Mouse (Mus musculus): ENCODE measurements at regions not wholly inside any gene's neighbourhood (a gene's known extent, or its start where the extent isn't known, plus 50 kb on each side); places are given as distances from the start of the nearest gene placed in this dataset.

DNA sequence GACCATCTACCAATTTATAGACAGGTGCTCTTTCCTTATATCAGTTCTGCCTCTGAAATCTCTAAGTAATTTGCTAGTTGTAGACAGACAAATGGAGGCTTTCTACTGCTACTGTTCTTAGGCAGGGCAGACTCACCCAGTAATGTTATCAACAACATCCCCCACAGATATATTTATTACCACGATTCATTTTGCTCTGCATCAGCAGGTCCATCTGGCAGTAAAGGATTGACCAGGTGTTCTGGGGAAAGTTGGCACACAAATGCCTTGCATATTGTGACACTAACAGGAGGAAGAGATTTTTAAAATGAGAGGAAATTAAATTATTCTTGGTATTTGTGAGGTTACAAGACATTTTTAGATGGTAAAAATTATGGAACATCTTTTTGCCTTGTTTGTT is 627.3 kb upstream of the Tmprss15 start:
- no peak for ATAC-seq (ENCODE audit: low FRiP score, low TSS enrichment)
- H3K27me3 ChIP-seq (ENCODE audit: control insufficient read depth, insufficient read depth, low read length), result no peaks in the 10 kb centered on the region
- H3K4me3 ChIP-seq (ENCODE audit: low read length), result no peak overlapping the region
- no peak overlapping the region for H3K27ac ChIP-seq (ENCODE audit: low read depth, low read length)
- H3K4me2 ChIP-seq (replicated peaks; ENCODE audit: low read depth, low read length), result no peak overlapping the region
- H3K9ac ChIP-seq (ENCODE audit: low read depth, low read length), result no peak overlapping the region
- H3K9me3 ChIP-seq (ENCODE audit: control insufficient read depth, low read length), result no peaks in the 10 kb centered on the region
- no peaks in the 10 kb centered on the region for H3K36me3 ChIP-seq (ENCODE audit: control insufficient read depth, insufficient read depth, low read length)
- H3K4me1 ChIP-seq (ENCODE audit: control insufficient read depth, insufficient read depth, low read length), result no peaks in the 10 kb centered on the region
- 87% methylated on average over 1 of the region's 1 CpGs for WGBS

DNA sequence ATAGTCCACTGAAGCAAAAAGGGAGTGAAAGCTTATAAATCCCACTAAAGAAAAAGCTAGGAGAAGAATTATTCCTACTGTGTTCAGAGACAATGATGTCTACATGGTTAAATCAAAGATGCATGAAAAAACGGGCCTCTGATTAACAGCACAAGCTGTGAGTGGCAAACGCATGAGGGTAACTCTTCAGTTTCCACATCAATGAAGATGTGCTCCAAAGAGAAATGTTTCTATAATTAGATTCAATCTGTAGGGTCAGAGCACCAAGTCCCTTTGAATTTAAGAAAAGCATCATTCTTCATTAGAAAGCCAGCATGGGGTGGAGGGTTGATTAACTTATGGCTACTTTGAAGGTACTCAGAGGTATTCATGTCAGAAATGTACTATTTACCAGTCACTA is 601.5 kb upstream of the Tmprss15 start:
- H3K9ac ChIP-seq (ENCODE audit: low read depth, low read length), result no peak overlapping the region
- 81% methylated on average over 2 of the region's 2 CpGs for WGBS
- no peaks in the 10 kb centered on the region for H3K4me1 ChIP-seq (ENCODE audit: control insufficient read depth, insufficient read depth, low read length)
- no peaks in the 10 kb centered on the region for H3K27me3 ChIP-seq (ENCODE audit: control insufficient read depth, insufficient read depth, low read length)
- H3K36me3 ChIP-seq (ENCODE audit: control insufficient read depth, insufficient read depth, low read length), result no peaks in the 10 kb centered on the region
- H3K9me3 ChIP-seq (ENCODE audit: control insufficient read depth, low read length), result no peaks in the 10 kb centered on the region
- H3K4me2 ChIP-seq (replicated peaks; ENCODE audit: low read depth, low read length), result no peak overlapping the region
- H3K27ac ChIP-seq (ENCODE audit: low read depth, low read length), result no peak overlapping the region
- no peak overlapping the region for H3K4me3 ChIP-seq (ENCODE audit: low read length)
- no peak for ATAC-seq (ENCODE audit: low FRiP score, low TSS enrichment)

DNA sequence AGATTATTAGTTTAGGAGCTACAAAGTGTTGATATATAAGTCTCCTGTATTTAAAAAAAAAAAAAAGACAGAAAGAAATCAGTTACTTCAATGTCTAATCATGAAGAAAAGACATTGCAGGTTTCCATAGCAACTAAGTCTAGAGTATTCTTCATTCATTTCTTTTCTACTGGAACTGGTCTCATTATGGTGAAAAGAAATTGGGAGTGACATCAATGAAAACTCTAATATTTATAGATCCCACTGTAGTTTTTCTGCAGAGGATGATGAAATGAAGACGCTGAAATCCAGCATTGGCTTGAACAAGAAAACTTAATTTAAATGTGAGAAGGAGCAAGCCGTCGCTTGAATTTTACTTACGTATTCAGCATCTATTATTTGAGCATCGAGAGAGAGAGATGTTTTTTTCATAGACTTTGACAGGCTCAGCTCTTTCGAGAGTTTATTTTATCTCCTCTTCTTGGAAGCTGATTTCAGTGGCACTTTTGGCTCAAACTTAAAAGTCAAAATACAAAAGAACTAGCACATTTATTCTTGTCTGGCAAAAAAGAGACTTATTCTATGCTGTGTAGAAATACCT is 560.4 kb upstream of the Tmprss15 start:
- no peaks in the 10 kb centered on the region for H3K36me3 ChIP-seq (ENCODE audit: control insufficient read depth, insufficient read depth, low read length)
- ATAC-seq (ENCODE audit: low FRiP score, low TSS enrichment), result no peak
- H3K9me3 ChIP-seq (ENCODE audit: control insufficient read depth, low read length), result no peaks in the 10 kb centered on the region
- no peak overlapping the region for H3K9ac ChIP-seq (ENCODE audit: low read depth, low read length)
- H3K27me3 ChIP-seq (ENCODE audit: control insufficient read depth, insufficient read depth, low read length), result no peaks in the 10 kb centered on the region
- H3K4me1 ChIP-seq (ENCODE audit: control insufficient read depth, insufficient read depth, low read length), result no peaks in the 10 kb centered on the region
- 84% methylated on average over 6 of the region's 6 CpGs for WGBS
- no peak overlapping the region for H3K27ac ChIP-seq (ENCODE audit: low read depth, low read length)
- no peak overlapping the region for H3K4me3 ChIP-seq (ENCODE audit: low read length)
- no peak overlapping the region for H3K4me2 ChIP-seq (replicated peaks; ENCODE audit: low read depth, low read length)

- no peaks in the 10 kb centered on the region for H3K27me3 ChIP-seq (ENCODE audit: control insufficient read depth, insufficient read depth, low read length)
- 55% methylated on average over 3 of the region's 3 CpGs for WGBS
- no peaks in the 10 kb centered on the region for H3K36me3 ChIP-seq (ENCODE audit: control insufficient read depth, insufficient read depth, low read length)
- H3K9me3 ChIP-seq (ENCODE audit: control insufficient read depth, low read length), result no peaks in the 10 kb centered on the region
- H3K9ac ChIP-seq (ENCODE audit: low read depth, low read length), result no peak overlapping the region
- H3K4me3 ChIP-seq (ENCODE audit: low read length), result no peak overlapping the region
- H3K27ac ChIP-seq (ENCODE audit: low read depth, low read length), result no peak overlapping the region
- H3K4me1 ChIP-seq (ENCODE audit: control insufficient read depth, insufficient read depth, low read length), result no peaks in the 10 kb centered on the region
- H3K4me2 ChIP-seq (replicated peaks; ENCODE audit: low read depth, low read length), result no peak overlapping the region
- ATAC-seq (ENCODE audit: low FRiP score, low TSS enrichment), result no peak
These were observed 550.0 kb upstream of the Tmprss15 start for GRCm38 (mm10) chr16:79640898-79641297.

DNA sequence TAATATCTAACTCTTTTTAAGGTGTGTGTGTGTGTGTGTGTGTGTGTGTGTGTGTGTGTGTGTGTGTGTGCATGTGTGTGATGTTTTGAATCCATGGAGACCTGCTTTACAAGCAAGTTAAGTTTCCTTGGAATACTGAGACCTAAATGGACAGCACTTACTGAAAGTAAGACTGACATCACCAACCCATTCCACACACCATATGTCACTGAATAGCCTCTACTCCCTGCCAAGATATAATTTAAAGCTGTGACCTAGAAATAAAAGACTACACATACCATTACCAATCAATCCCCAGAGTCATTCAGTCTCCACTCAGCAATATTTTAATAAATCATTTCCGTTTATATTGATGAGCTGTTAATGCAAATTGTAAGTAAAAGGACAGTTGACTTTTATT is 536.2 kb upstream of the Tmprss15 start:
- Histone ChIP-seq H3K36me3 (ENCODE audit: control insufficient read depth, insufficient read depth, low read length) (no peaks in the 10 kb centered on the region), H3K27me3 (ENCODE audit: control insufficient read depth, insufficient read depth, low read length) (no peaks in the 10 kb centered on the region), H3K4me3 (ENCODE audit: low read length) (no peak overlapping the region), H3K9ac (ENCODE audit: low read depth, low read length) (no peak overlapping the region), H3K27ac (ENCODE audit: low read depth, low read length) (no peak overlapping the region), H3K9me3 (ENCODE audit: control insufficient read depth, low read length) (no peaks in the 10 kb centered on the region), H3K4me1 (ENCODE audit: control insufficient read depth, insufficient read depth, low read length) (no peaks in the 10 kb centered on the region), H3K4me2 (replicated peaks; ENCODE audit: low read depth, low read length) (no peak overlapping the region)
- WGBS, result 70% methylated on average over 1 of the region's 1 CpGs
- ATAC-seq (ENCODE audit: low FRiP score, low TSS enrichment), result no peak

- no peak for ATAC-seq (ENCODE audit: low FRiP score, low TSS enrichment)
- 60% methylated on average over 5 of the region's 5 CpGs for WGBS
- no peaks in the 10 kb centered on the region for H3K27me3 ChIP-seq (ENCODE audit: control insufficient read depth, insufficient read depth, low read length)
These were observed 520.1 kb upstream of the Tmprss15 start for GRCm38 (mm10) chr16:79611002-79611401.

DNA sequence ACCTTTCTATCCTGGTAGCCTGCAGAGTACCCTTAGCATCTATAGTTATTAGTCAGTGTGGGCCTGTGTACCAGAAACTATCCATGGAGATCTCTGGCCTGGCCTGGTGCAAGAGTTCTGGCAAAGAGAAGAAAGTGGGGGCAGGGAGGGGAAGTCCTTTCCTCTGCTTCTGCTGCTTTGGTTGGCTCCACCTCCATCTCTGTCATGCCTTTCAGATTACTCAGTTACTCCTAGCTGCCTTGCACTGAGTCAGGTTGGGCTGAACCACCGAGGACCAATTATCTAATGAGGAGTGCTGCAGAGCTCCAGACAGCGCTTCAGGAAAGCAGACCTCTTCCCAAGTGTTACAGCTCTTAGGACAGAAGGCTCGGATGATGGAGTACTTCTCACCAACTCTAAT is 500.0 kb upstream of the Tmprss15 start:
- WGBS, result 65% methylated on average over 3 of the region's 3 CpGs
- Histone ChIP-seq H3K9ac (ENCODE audit: low read depth, low read length) (no peak overlapping the region), H3K4me2 (replicated peaks; ENCODE audit: low read depth, low read length) (no peak overlapping the region), H3K27ac (ENCODE audit: low read depth, low read length) (no peak overlapping the region), H3K4me1 (ENCODE audit: control insufficient read depth, insufficient read depth, low read length) (no peaks in the 10 kb centered on the region), H3K4me3 (ENCODE audit: low read length) (no peak overlapping the region), H3K36me3 (ENCODE audit: control insufficient read depth, insufficient read depth, low read length) (no peaks in the 10 kb centered on the region), H3K9me3 (ENCODE audit: control insufficient read depth, low read length) (no peaks in the 10 kb centered on the region), H3K27me3 (ENCODE audit: control insufficient read depth, insufficient read depth, low read length) (no peaks in the 10 kb centered on the region)
- no peak for ATAC-seq (ENCODE audit: low FRiP score, low TSS enrichment)

More at GRCm38 (mm10) chr16:79611002-79611401, 520.1 kb upstream of the Tmprss15 start:
- H3K9ac ChIP-seq (ENCODE audit: low read depth, low read length), result no peak overlapping the region
- H3K36me3 ChIP-seq (ENCODE audit: control insufficient read depth, insufficient read depth, low read length), result no peaks in the 10 kb centered on the region
- H3K4me2 ChIP-seq (replicated peaks; ENCODE audit: low read depth, low read length), result no peak overlapping the region
- H3K27ac ChIP-seq (ENCODE audit: low read depth, low read length), result no peak overlapping the region
- no peaks in the 10 kb centered on the region for H3K9me3 ChIP-seq (ENCODE audit: control insufficient read depth, low read length)
- H3K4me3 ChIP-seq (ENCODE audit: low read length), result no peak overlapping the region
- H3K4me1 ChIP-seq (ENCODE audit: control insufficient read depth, insufficient read depth, low read length), result no peaks in the 10 kb centered on the region

DNA sequence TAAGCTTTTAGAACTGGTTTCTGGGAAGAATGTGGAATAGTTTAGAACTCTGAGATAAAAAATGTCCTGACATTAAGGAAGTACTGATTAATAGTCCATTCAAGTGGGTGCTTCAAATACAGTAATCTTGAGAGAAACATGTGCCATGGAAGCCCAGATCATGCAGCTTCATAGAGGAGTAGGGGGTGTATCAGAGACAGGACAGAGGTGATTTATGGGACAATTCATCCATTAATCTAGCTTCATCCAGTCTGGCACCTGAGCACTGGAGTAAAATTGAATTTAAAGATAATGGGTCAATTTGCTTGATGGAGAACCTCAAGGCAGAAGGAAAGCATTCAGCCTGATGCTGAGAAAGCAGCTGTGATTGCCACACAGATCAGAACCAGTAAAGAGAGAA is 494.8 kb upstream of the Tmprss15 start:
- Histone ChIP-seq H3K27me3 (ENCODE audit: control insufficient read depth, insufficient read depth, low read length) (no peaks in the 10 kb centered on the region), H3K4me1 (ENCODE audit: control insufficient read depth, insufficient read depth, low read length) (no peaks in the 10 kb centered on the region), H3K4me3 (ENCODE audit: low read length) (no peak overlapping the region), H3K9me3 (ENCODE audit: control insufficient read depth, low read length) (no peaks in the 10 kb centered on the region), H3K4me2 (replicated peaks; ENCODE audit: low read depth, low read length) (no peak overlapping the region), H3K27ac (ENCODE audit: low read depth, low read length) (no peak overlapping the region), H3K36me3 (ENCODE audit: control insufficient read depth, insufficient read depth, low read length) (no peaks in the 10 kb centered on the region), H3K9ac (ENCODE audit: low read depth, low read length) (no peak overlapping the region)
- ATAC-seq (ENCODE audit: low FRiP score, low TSS enrichment), result no peak

DNA sequence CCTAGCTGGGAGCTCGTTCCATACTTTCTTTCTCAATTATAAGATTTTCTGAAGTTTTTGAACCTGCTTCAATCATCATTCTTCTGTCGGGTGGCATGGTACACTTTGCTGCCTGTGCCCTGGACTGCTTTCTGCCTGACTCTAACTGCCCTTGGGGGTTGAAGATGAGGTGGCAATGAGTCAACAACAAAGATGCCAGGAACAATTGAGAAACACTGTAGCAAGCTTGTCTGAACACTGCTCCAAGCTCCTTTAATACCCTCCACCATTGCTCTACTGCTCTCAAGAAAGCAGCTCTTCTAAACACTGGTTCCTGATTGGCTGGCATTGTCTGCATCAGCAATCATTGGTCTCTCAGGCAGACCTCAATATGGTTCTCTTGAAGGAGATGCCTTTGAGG is 480.0 kb upstream of the Tmprss15 start:
- Histone ChIP-seq H3K9ac (ENCODE audit: low read depth, low read length) (no peak overlapping the region), H3K4me1 (ENCODE audit: control insufficient read depth, insufficient read depth, low read length) (no peaks in the 10 kb centered on the region), H3K27me3 (ENCODE audit: control insufficient read depth, insufficient read depth, low read length) (no peaks in the 10 kb centered on the region), H3K9me3 (ENCODE audit: control insufficient read depth, low read length) (no peaks in the 10 kb centered on the region), H3K27ac (ENCODE audit: low read depth, low read length) (no peak overlapping the region), H3K4me3 (ENCODE audit: low read length) (no peak overlapping the region), H3K4me2 (replicated peaks; ENCODE audit: low read depth, low read length) (no peak overlapping the region), H3K36me3 (ENCODE audit: control insufficient read depth, insufficient read depth, low read length) (no peaks in the 10 kb centered on the region)
- ATAC-seq (ENCODE audit: low FRiP score, low TSS enrichment), result no peak
- WGBS, result 80% methylated on average over 2 of the region's 2 CpGs

Data from kidney, embryonic 14.5 days (tissue).